Mouse (Mus musculus) spleen, adult 18-20 months (tissue): ENCODE data around the gene Plcxd1.
"Not testable (repeated sequence)": the region's sequence is repeated elsewhere in the genome, so short reads cannot be mapped to it uniquely, and the experiment has no call there.

Experiments used
- DNase-seq, 2 experiments: peaks; one replicate each; pipeline ENCODE4 v3.0.0; 2022; ENCODE audit warnings: mixed read lengths in 2 of 2

The Plcxd1 gene

DNA sequence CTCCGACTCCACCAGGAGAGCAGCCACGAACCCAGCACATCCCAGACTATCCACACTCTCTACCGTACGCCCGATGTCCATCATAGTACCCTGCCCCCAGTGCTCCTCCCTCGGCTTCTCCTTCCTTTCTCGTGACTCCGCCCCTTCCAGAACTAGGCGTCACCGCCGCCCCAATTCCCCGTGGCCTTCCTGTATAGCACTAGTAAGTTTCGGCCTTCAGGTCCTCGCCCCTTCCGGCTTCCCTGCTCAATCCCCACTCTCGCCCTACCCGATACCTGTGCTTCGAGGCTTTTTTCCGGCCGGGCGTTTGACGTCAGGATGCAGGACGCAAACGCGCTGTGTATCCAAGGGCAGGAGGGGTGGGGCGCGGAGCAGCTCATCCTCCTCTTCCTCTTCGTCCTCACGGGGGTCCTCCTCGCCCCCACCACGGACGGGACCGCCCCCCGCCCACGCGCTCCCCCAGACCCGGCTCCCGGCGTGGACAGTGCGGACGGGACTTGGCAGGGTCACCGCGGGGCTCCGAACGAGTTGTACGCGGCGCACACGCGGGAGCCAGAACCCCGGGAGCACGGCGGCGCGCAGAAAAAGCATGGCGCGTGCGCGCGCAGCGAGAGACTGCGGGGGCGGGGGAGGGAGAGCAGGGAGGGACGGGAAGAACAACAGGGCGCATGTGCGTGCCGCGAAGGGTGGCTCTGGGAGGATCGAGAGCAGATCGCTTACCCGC lies 8.0 kb downstream of the Plcxd1 start, which contains the start of gene Gtpbp6:
TSS of gene Gtpbp6 (minus strand) at position 617 of the 724 bp plus-strand sequence.
- DNase-seq: peak; percentile 88 to 89

DNA sequence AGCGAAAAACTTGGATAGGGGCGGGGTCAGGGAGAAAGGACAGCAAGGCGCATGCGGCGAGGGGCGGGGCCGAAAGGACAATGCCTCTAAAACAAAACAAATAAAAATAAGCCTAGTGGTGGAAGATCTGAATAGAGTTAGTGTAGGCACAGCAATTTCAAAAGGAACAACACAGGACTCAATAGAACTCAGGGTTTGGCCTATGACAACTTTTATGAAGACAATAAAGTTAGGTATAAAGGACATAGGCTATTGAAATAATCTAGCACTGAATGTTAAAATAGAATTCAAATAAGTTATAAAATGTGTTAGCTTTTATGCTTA lies 8.5 kb downstream of the Plcxd1 start:
- no peak for DNase-seq

DNA sequence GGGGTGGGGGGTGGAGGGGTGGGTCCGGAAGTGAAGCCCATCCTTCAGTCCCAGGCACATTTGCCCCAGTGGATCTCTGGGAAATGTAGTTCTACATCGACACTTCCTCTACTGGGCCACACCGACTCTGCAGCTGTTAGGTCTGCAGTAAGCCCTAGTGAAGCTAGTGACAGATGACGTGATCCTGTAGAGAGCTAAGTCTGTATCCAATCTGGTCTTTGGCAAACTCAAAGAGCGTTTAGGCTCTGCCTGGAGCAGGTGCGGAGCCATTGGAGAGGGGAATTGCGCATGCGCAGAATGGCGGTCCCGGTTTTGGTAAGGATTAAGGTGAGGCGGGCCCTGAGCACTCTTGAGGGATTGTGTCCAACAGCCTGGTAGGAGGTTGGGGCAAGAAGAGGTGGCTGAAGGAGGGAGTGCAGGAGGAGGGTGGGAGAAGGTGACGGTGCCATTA lies 10.2 kb downstream of the Plcxd1 start, which contains the start of gene Zfp605:
TSS of gene Zfp605 (plus strand) at position 102 of the 451 bp plus-strand sequence.
- DNase-seq: peak; percentile 73 to 81

DNA sequence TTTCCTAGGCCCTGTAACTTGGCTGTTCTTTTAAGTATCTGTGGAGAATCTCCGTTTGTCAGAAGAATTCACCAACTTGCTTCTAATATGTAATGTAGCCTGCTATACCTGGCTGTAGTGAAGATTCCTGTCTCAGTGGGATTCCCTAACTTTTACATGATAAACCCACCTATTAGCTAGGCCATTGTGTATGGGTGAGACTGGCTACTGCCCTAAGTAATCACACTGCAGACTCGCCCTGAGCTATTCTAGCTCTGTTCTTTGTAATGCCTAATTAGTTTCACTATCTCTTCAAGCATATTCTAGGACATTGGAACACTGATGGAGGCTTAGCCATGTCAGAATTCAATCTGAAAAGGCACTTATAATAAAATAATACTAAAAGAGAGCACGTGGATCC lies 22.6 kb downstream of the Plcxd1 start:
- DNase-seq: not testable (repeated sequence)

DNA sequence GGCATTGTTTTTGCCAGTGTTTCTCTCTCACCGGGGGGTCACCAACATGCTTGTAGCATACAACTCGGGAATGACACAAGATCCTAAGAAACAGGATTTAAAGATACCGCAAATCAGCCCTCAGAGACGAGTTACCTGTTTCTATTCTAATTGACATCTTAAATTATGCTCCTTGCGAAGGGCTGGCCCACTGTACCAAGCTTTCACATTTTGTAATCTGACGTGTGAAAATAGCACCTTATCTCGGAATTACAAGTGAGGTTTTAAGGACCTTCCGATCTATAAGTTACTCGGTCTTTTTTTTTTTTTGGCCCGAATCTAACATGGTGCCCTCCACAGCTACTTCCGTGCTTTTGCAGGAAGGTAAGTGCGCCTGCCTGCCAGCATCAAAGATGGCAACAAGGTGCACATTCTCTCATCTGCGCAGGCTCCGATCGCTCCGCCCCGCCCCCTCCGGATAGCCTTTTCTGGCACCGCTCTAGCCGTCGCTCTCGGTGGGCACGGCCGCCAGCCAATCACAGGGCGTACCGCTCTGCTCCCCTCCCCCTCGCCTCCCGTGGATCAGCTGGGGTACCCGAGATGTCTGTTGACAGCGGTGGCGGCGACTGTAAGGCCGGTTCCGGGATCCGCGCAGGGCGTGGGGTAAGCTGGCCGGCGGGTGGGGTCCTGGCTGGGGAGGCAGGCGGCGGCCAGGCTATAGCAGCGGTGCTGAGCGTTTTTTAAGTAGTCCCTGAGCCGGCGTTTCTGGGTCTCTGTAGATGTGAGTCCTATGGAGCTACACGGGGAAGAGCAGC lies 35.7 kb downstream of the Plcxd1 start, which contains the start of gene Chfr:
TSS of gene Chfr (plus strand) at position 550 of the 794 bp plus-strand sequence.
- peak; percentile 99 for DNase-seq

DNA sequence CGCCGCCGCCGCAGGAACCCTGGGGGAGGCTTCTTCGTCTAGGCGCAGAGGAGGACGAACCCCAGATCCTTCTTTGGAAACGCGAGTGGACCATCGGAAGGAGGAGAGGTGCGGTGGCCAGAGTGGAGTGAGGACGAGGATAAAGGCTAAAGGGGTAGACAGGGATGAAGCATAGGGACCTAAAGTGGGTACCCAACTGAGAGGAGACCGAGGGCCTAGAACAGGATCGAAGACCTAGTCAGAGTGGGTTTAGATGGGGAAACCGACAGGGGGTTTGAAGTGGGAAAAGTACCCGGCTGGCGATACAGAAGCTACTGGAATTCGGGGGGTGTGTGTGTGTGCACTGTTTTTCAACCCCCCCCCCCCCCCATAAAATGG lies 36.3 kb downstream of the Plcxd1 start:
- DNase-seq: no peak

DNA sequence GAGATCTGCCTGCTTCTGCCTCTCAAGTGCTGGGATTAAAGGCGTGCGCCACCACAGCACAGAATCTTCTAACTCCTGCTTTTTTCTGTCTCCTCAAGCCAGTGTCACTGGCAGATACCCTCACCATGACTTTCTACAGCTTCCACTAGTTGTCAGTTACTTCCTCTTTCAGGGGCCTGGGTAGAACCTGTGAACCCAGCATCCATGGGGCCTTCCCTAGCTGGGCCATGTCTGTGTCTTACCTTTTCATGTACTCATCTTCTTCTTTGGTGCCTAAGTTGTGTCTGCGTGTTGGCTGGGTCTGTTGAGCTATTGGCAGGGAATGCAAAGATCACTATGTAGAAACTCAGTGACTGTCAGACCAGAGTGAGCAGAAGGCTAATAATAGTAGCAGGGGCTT lies 38.0 kb downstream of the Plcxd1 start:
- no peak for DNase-seq

DNA sequence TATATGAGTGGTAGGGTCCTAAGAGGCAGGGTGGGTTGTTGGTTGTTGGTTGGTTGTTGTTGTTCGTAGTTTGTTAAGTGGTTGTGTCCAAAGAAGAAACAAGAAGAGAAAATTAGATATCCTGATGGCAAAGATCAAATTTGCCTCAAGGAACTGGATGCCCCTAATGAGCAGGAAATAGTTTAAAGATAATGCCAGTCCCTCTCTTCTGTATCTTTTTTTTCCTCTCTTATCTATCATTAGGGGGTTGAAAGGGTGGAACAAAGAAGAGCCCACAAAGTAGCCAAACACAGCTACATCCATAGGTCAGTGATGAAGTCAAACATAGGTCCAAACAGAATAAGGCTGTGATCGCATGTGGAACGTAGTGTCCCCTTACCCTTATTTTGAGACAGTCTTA lies 39.6 kb downstream of the Plcxd1 start:
- DNase-seq: no peak

DNA sequence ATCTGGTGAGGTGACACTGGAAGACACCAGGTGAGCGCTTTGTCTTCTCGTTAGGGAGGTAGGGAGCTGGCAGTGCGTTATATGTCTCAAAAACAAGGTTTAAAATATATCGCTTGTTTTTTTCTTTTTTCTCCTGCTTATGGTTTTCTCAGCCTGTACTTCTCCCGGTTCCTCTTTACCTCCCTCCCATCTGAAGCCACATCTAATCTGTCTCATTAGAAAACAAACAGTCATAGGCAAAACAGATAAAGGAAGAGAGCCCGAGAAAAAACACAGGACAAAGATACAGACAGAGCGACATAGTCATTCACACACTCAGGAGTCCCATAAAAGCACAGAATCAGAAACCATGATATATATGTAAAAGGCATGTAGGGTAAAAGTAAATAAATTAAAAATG lies 40.7 kb downstream of the Plcxd1 start:
- DNase-seq: no peak

DNA sequence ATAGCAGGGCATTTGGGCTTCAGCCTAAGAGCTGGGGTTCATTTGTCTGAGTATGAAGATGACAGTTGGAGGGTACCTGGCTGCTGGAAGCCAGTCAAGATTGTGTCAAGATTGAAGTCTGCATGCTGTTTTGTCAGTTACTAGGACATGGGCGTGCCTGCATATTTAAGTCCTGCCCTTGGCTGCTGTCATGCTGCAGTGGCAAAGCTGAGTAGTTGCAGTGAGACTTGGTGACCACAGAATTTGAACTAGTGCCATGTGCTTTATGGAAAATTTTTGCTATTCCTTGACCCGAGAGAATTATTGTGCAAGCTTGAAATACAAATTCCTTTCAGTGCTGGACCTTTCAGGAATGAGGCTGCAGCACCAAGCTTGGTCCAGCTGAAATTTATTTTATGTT lies 42.5 kb downstream of the Plcxd1 start:
- DNase-seq: no peak

DNA sequence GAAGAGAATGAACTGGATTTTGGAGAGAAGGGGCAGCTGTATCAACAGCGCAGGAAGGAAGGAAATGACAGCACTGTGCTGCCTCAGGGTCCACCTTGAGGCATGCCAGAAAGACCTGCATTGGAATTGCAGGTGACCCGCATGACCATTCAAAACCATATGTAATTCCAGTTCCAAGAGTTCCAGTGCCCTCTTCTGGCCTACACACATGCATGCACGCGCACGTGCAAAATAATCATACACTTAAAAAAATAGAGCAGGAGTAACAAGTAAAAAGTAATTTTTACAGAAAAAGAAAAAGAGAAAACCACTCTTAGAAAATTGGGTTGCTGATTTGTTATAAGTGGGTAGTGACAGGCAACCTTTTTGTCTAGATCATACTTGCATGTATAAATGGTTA lies 43.2 kb downstream of the Plcxd1 start:
- no peak for DNase-seq
